Mouse (Mus musculus) lung, postnatal 0 days (tissue): ENCODE measurements around the gene Mea1.

Source experiments
- CTCF ChIP-seq: IDR thresholded peaks from 2 replicates; pipeline ENCODE4 v1.5.1; 2016; ENCODE audit warnings: antibody characterized with exemption, mild to moderate bottlenecking
- EP300 ChIP-seq: IDR thresholded peaks from 2 replicates; pipeline ENCODE4 v1.6.1; 2016; ENCODE audit warnings: antibody characterized with exemption, mild to moderate bottlenecking, control low read depth

- no peak for TF ChIP-seq CTCF
- no peak for TF ChIP-seq EP300
Measured at GRCm38 (mm10) chr17:46703971-46704886, 25.6 kb downstream of the Mea1 start.
